Mouse (Mus musculus) neural tube, embryonic 13.5 days (tissue): ENCODE measurements around the gene Fxyd3. TPM values are rescaled to one million over a fixed set of nuclear protein-coding genes. Genes with fewer than 3 reads are reported as not detected.

ENCODE experiments used
- ATAC-seq: fragments of 200-750 bp; cut with Nextera tagmentation; 2 replicates; pipeline ENCODE4 v1.8.0; 2017; ENCODE audit warnings: low read depth, mild to moderate bottlenecking, moderate TSS enrichment, moderate library complexity
- H3K27ac ChIP-seq: fragments of 300-500 bp; sonication (generic); replicated peaks from 2 replicates; pipeline ENCODE4 v1.5.1; 2015; ENCODE audit warnings: moderate library complexity, mild to moderate bottlenecking, inconsistent platforms
- H3K27me3 ChIP-seq: fragments of 300-500 bp; sonication (generic); 2 replicates; pipeline ENCODE4 v1.6.1; 2015; ENCODE audit warnings: mild to moderate bottlenecking, inconsistent platforms
- H3K36me3 ChIP-seq: fragments of 300-500 bp; sonication (generic); 2 replicates; pipeline ENCODE4 v1.6.1; 2015; ENCODE audit warnings: mild to moderate bottlenecking, inconsistent platforms
- H3K4me1 ChIP-seq: fragments of 300-500 bp; sonication (generic); replicated peaks from 2 replicates; pipeline ENCODE4 v1.6.1; 2015; ENCODE audit warnings: inconsistent platforms
- H3K4me2 ChIP-seq: fragments of 300-500 bp; sonication (generic); 2 replicates; pipeline ENCODE4 v1.6.1; 2015; ENCODE audit warnings: inconsistent platforms, mild to moderate bottlenecking, moderate library complexity
- H3K4me3 ChIP-seq: fragments of 300-500 bp; sonication (generic); 2 replicates; pipeline ENCODE4 v1.5.1; 2015; ENCODE audit warnings: mild to moderate bottlenecking, inconsistent platforms
- H3K9ac ChIP-seq: fragments of 300-500 bp; sonication (generic); 2 replicates; pipeline ENCODE4 v1.6.1; 2015; ENCODE audit warnings: moderate library complexity, mild to moderate bottlenecking, inconsistent platforms
- H3K9me3 ChIP-seq: fragments of 300-500 bp; sonication (generic); 2 replicates; pipeline ENCODE4 v1.6.1; 2016; ENCODE audit warnings: inconsistent platforms
- WGBS: fragments of 180-500 bp; shearing (Covaris S2); methylation state at CpG from one replicate; pipeline ENCODE4 v1.1.7; 2015; 5-methylcytosine and 5-hydroxymethylcytosine counted together
- polyA plus RNA-seq: library from polyadenylated mRNA; unstranded; fragments of >200 nt; fragmentation: Nextera tagmentation; extraction: Ambion mirVana; gene quantifications from 2 replicates; pipeline ENCODE4 v1.2.1, GENCODE M21; 2015

Gene Fxyd3
- polyA plus RNA-seq, 1 experiment from 2014 or later, result 2.5 TPM

DNA sequence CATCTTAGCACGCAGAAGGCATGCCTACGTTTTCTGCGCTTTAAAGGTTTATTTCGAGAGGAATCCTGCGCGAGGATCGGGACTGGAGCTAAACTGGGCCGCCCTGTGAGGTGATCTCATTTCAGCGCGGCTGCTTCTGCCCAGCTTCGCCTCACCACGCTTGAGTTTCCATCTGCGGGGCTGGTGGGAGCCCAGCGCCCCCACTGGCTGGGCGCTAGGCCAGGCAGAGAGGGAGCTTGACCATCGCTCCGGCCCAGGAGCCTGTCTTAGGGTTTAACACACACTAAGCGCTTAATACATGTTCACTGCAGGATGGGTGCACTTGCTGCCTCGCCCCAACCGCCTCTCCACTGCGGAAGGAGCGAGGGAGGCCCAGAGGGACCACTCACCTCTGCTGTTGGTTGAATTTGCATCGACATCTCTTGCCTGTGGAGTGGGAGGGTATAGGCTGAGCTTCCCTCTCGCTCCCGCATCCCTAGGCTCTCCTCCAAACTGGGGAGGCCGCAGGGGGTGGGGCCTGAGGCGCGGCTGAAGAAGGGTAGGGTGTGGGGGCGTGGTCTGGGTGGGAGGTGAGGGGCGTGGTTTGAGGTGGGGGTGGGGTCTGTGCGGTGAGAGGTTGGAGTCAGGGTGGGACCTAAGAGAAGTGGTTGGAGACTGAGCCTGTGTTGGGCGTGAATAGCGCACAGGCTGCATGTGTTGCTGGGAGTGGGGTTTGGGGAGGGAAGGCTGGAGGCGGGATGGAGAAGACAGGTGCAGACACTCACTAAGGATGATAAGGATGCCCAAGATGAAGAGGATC lies 23.7 kb downstream of the Fxyd3 start:
- H3K9ac ChIP-seq, result peak overlapping the region; percentile 10
- H3K4me2 ChIP-seq, result peak overlapping the region; percentile 63
- H3K4me3 ChIP-seq, result peak overlapping the region; percentile 22
- no peaks in the 10 kb centered on the region for H3K36me3 ChIP-seq
- H3K9me3 ChIP-seq, result no peaks in the 10 kb centered on the region
- ATAC-seq, result peak; percentile 13; the same call in 1 of the 2 replicates
- H3K4me1 ChIP-seq, result peaks cover 58% of the 10 kb centered on the region
- H3K27ac ChIP-seq, result no peak overlapping the region
- 1% methylated on average over 34 of the region's 34 CpGs for WGBS
- H3K27me3 ChIP-seq, result peaks cover 66% of the 10 kb centered on the region

- WGBS, result 3% methylated on average over 22 of the region's 22 CpGs
- no peaks in the 10 kb centered on the region for H3K36me3 ChIP-seq
- peaks cover 58% of the 10 kb centered on the region for H3K4me1 ChIP-seq
- H3K4me2 ChIP-seq, result peak overlapping the region; percentile 63
- no peak overlapping the region for H3K27ac ChIP-seq
- H3K27me3 ChIP-seq, result peaks cover 66% of the 10 kb centered on the region
- H3K9me3 ChIP-seq, result no peaks in the 10 kb centered on the region
- H3K9ac ChIP-seq, result peak overlapping the region; percentile 10; the same call in 1 of the 2 replicates
- H3K4me3 ChIP-seq, result peak overlapping the region; percentile 22
- no peak for ATAC-seq
Measured at GRCm38 (mm10) chr7:31052251-31052635, 24.3 kb downstream of the Fxyd3 start.

DNA sequence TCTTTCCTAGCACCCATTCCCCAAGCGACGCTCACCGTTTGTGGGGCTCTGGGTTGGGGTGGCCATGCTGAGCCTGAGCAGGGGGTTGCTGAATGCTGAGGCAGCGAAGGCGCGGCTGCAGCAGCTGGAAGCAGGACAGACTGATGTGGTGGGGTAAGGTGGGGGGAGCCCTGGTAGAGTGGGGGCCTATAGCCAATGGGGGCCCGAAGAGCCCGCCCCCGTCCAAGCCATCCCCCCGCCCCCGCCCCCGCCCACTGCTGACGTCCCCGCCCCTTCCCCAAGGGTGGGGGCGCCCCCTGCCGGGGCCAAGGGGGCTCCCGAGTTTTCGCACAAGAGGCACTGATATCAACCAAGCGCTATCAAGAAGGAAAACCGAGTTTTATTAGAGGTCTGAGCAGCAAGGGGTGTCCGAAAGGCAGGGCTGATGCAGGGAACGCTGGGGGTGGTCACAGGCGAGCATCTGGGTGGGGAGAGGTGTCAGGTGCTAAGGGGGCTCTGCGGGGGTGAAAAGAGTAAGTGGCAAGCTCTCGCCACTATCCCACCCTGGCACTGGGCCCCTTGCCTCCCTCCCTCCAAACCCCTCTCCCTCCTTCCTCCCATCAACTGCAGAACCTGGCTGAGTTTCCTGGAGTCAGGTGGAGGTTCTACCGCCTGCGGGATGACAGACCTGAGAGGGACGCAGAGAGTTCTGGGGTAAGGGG lies 25.0 kb downstream of the Fxyd3 start, which contains the start of gene Fxyd7:
Gene Fxyd7, minus strand, starts transcription at position 147 of the 701 bp plus-strand sequence.
- peak within 1 kb of the TSS; percentile 42 for H3K4me3 ChIP-seq
- peaks cover 70% of the 10 kb centered on the region for H3K27me3 ChIP-seq
- H3K9ac ChIP-seq, result peak within 1 kb of the TSS; percentile 68
- ATAC-seq, result peak; percentile 46; the same call in 1 of the 2 replicates
- WGBS, result 4% methylated on average over 20 of the region's 28 CpGs
- H3K4me1 ChIP-seq, result peaks cover 58% of the 10 kb centered on the region
- H3K36me3 ChIP-seq, result no peaks in the 10 kb centered on the region
- H3K4me2 ChIP-seq, result peak within 1 kb of the TSS; percentile 63
- peak within 1 kb of the TSS; percentile 70 for H3K27ac ChIP-seq
- H3K9me3 ChIP-seq, result no peaks in the 10 kb centered on the region

GRCm38 (mm10) chr7:31050921-31051320 lies 25.6 kb downstream of the Fxyd3 start:
- Histone ChIP-seq H3K27ac (peak overlapping the region; percentile 70; the same call in 1 of the 2 replicates), H3K4me2 (peak overlapping the region; percentile 63), H3K4me3 (peak overlapping the region; percentile 42), H3K9me3 (no peaks in the 10 kb centered on the region), H3K27me3 (peaks cover 76% of the 10 kb centered on the region), H3K36me3 (no peaks in the 10 kb centered on the region), H3K9ac (peak overlapping the region; percentile 68), H3K4me1 (peaks cover 58% of the 10 kb centered on the region)
- 0 out of 2 replicates have a peak, but pooled peaks have one; percentile 11 for ATAC-seq
- 2% methylated on average over 9 of the region's 9 CpGs for WGBS

- no peaks in the 10 kb centered on the region for H3K9me3 ChIP-seq
- H3K9ac ChIP-seq, result peak overlapping the region; percentile 68
- peak overlapping the region; percentile 42 for H3K4me3 ChIP-seq
- peaks cover 78% of the 10 kb centered on the region for H3K27me3 ChIP-seq
- ATAC-seq, result 0 out of 2 replicates have a peak, but pooled peaks have one; percentile 2
- peak overlapping the region; percentile 70 for H3K27ac ChIP-seq
- no peaks in the 10 kb centered on the region for H3K36me3 ChIP-seq
- peaks cover 57% of the 10 kb centered on the region for H3K4me1 ChIP-seq
- WGBS, result 5% methylated on average over 6 of the region's 6 CpGs
- peak overlapping the region; percentile 63 for H3K4me2 ChIP-seq
Measured at GRCm38 (mm10) chr7:31050487-31050886, 26.0 kb downstream of the Fxyd3 start.

DNA sequence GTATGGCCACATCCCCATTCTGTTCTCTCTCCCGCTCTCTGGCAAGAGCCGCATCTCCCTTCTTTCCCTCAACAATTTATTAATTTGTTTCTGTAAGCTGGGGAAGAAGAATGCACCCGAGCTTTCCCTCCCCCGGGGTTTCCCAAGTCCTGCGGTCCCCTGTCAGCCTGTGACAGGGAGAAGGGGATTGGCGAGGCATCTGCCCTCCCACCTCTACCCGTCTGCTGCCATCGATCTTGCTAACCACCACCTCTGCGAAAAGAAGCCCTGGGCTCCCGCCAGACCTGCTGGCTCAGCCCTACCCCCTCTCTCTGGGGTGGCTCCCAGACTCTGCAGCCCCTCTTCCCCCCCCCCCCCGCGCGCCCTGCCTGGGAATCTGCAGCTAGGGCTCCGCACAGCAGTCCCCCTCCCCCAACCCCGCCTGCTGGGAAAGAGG lies 26.6 kb downstream of the Fxyd3 start:
- Histone ChIP-seq H3K9me3 (no peaks in the 10 kb centered on the region), H3K27me3 (peaks cover 80% of the 10 kb centered on the region), H3K9ac (peak overlapping the region; percentile 68), H3K27ac (peak overlapping the region; percentile 70), H3K36me3 (no peaks in the 10 kb centered on the region), H3K4me1 (peaks cover 51% of the 10 kb centered on the region), H3K4me3 (peak overlapping the region; percentile 42), H3K4me2 (peak overlapping the region; percentile 63)
- 2% methylated on average over 13 of the region's 15 CpGs for WGBS
- peak; percentile 34 for ATAC-seq

DNA sequence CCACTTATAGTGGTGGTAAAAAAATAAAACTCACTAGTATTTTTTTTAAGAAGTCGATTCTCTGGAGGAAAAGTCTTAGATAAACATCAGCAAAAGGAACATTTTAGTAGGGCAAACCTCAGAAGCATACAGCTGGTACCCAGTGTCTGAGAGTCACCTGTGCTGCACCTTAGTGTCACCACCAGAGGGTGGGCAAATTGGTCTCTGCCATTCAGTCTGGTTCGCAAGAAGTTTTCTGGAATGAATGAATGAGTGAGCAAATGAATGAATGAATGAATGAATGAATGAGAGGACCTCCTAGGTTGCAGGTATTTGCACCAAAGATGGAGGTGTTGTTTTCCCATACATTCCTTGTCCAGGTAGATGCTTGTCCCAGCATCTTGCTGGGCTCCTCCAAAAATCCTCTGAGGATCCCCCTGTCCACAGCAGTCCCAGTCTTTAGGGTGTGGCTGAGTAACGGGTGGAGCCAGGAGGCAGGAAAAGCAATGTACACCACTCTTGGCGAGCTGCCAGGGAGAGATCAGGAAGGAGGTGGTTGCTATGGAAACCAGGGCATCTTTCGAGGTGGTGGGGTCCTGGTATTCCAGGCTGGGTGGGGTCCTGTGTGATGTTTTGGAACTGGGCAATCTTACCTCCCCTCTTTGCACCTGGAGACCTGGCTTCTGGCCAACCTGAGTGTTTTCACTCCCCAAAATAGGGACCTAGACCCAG lies 27.2 kb downstream of the Fxyd3 start:
- no peaks in the 10 kb centered on the region for H3K9me3 ChIP-seq
- peak overlapping the region; percentile 68 for H3K9ac ChIP-seq
- WGBS, result 21% methylated on average over 5 of the region's 5 CpGs
- ATAC-seq, result no peak
- peaks cover 80% of the 10 kb centered on the region for H3K27me3 ChIP-seq
- peaks cover 46% of the 10 kb centered on the region for H3K4me1 ChIP-seq
- peak overlapping the region; percentile 42 for H3K4me3 ChIP-seq
- H3K36me3 ChIP-seq, result no peaks in the 10 kb centered on the region
- peak overlapping the region; percentile 70 for H3K27ac ChIP-seq
- peak overlapping the region; percentile 63 for H3K4me2 ChIP-seq

DNA sequence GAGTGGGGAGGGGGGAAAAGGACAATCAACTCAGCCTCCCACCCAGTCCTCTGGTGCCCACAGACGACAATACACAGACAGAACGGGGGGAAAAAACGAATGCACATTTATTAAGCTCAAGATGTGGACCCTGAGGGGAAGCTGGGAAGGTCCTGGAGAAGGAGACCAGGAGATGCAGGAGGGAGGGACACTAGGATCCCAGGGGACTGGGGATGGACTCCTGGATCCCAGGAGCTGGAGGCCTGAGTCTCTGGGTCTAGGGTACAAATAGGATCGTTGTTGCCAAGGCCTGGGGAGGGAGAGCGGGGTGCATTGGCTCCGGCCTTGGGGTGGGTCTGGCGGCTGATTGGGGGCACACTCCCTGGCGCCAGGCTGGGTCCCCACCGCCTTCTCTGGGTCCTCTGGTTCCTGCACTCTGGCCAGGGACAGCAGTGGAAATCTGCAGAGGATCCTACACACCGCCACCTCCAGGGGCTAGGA lies 34.0 kb downstream of the Fxyd3 start, which contains the start of gene Fxyd5:
Gene Fxyd5, minus strand, starts transcription at position 51 of the 480 bp plus-strand sequence.
- 35% methylated on average over 10 of the region's 10 CpGs for WGBS
- H3K36me3 ChIP-seq, result no peaks in the 10 kb centered on the region
- peak within 1 kb of the TSS; percentile 46 for H3K4me2 ChIP-seq
- ATAC-seq, result no peak
- peak within 1 kb of the TSS; percentile 38 for H3K9ac ChIP-seq
- no peaks in the 10 kb centered on the region for H3K9me3 ChIP-seq
- H3K27ac ChIP-seq, result no peak within 1 kb of the TSS
- peak within 1 kb of the TSS; percentile 18 for H3K4me3 ChIP-seq
- H3K27me3 ChIP-seq, result peaks cover 67% of the 10 kb centered on the region
- H3K4me1 ChIP-seq, result peaks cover 12% of the 10 kb centered on the region

DNA sequence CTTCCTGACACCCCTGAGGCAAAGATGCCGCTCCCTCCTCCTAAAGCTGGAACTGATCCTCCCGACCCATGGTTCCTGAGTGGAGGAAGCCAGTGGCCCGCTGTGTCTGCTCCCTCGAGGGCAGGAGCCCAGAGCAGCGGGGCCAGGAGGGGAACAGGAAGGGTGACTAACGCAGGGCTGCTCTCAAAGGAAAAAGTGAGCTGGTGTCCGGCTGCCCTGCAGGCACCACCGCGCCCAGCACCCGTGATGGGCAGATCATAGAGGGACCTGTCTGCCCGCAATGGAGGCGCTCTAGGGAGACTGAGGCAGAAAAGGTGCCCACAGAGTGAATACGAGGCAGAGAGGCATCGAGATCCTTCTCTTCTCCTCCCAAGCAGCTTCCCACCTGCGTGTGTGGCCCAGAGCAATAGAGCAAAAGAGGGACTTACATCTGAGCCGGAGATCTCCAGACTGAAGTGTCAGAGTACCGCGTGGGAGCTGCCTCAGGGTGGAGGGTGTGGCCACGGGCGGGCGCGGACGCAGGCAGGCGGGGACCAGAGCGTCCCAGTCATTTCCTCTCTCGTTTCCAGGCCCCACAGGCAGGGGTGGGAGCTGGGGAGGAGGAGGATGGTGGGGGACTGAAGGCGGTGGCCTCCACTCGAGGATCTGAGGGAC lies 34.7 kb downstream of the Fxyd3 start:
- Histone ChIP-seq H3K9ac (peak overlapping the region; percentile 38), H3K4me3 (peak overlapping the region; percentile 18), H3K36me3 (no peaks in the 10 kb centered on the region), H3K9me3 (no peaks in the 10 kb centered on the region), H3K4me2 (peak overlapping the region; percentile 46), H3K27ac (no peak overlapping the region), H3K27me3 (peaks cover 67% of the 10 kb centered on the region), H3K4me1 (peaks cover 12% of the 10 kb centered on the region)
- WGBS, result 3% methylated on average over 28 of the region's 28 CpGs
- ATAC-seq, result no peak

DNA sequence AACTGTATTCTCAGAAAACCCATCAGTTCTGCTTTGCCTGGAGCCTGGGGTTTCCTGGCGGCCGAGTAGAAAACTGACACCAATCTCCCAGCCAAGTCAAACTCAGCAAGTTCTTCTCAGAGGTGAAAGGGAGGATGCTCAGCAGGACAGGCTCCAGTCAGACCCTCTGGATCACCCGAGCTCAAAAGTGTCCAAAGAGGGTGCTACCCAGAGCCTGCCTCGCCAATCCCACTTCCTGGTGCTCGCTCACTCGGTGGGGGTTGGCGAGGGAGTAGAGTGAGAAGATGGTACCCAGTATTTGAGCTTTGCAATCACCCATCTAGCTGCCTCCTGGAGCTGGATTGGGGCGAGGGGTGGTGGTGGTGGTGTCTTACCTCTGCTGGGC lies 35.5 kb downstream of the Fxyd3 start:
- no peaks in the 10 kb centered on the region for H3K9me3 ChIP-seq
- H3K4me2 ChIP-seq, result peak overlapping the region; percentile 46
- peaks cover 12% of the 10 kb centered on the region for H3K4me1 ChIP-seq
- 0 out of 2 replicates have a peak overlapping the region, but pooled peaks have one; percentile 18 for H3K4me3 ChIP-seq
- 51% methylated on average over 8 of the region's 8 CpGs for WGBS
- H3K27me3 ChIP-seq, result peaks cover 59% of the 10 kb centered on the region
- ATAC-seq, result no peak
- H3K9ac ChIP-seq, result no peak overlapping the region
- no peak overlapping the region for H3K27ac ChIP-seq
- no peaks in the 10 kb centered on the region for H3K36me3 ChIP-seq
